Mouse (Mus musculus) forebrain, embryonic 15.5 days (tissue): ENCODE results near the gene Gm7534. TPM values are rescaled to one million over a fixed set of nuclear protein-coding genes. Genes with fewer than 3 reads are reported as not detected.

ENCODE experiments used
- ATAC-seq: fragments of 200-750 bp; cut with Nextera tagmentation; replicated peaks from 2 replicates; pipeline ENCODE4 v1.8.0; 2017; ENCODE audit warnings: mild to moderate bottlenecking, moderate TSS enrichment, moderate library complexity
- H3K27ac ChIP-seq: fragments of 300-500 bp; sonication (generic); replicated peaks from 2 replicates; pipeline ENCODE4 v1.5.1; 2015; ENCODE audit warnings: mild to moderate bottlenecking, inconsistent platforms
- H3K27me3 ChIP-seq: fragments of 300-500 bp; sonication (generic); 2 replicates; pipeline ENCODE4 v1.6.1; 2015; ENCODE audit warnings: inconsistent platforms
- H3K36me3 ChIP-seq: fragments of 300-500 bp; sonication (generic); 2 replicates; pipeline ENCODE4 v1.6.1; 2015; ENCODE audit warnings: mild to moderate bottlenecking, inconsistent platforms
- H3K4me1 ChIP-seq: fragments of 300-500 bp; sonication (generic); 2 replicates; pipeline ENCODE4 v1.6.1; 2015; ENCODE audit warnings: inconsistent platforms
- H3K4me2 ChIP-seq: fragments of 300-500 bp; sonication (generic); replicated peaks from 2 replicates; pipeline ENCODE4 v1.6.1; 2015; ENCODE audit warnings: mild to moderate bottlenecking, inconsistent platforms
- H3K4me3 ChIP-seq: fragments of 300-500 bp; sonication (generic); 2 replicates; pipeline ENCODE4 v1.5.1; 2015; ENCODE audit warnings: mild to moderate bottlenecking, inconsistent platforms
- H3K9ac ChIP-seq: fragments of 300-500 bp; sonication (generic); replicated peaks from 2 replicates; pipeline ENCODE4 v1.6.1; 2015; ENCODE audit warnings: mild to moderate bottlenecking, inconsistent platforms
- H3K9me3 ChIP-seq: fragments of 300-500 bp; sonication (generic); 2 replicates; pipeline ENCODE4 v1.6.1; 2016; ENCODE audit warnings: inconsistent platforms
- WGBS: fragments of 180-500 bp; shearing (Covaris S2); methylation state at CpG from one replicate; pipeline ENCODE4 v1.1.7; 2015; ENCODE audit warnings: mixed read lengths; 5-methylcytosine and 5-hydroxymethylcytosine counted together
- polyA plus RNA-seq: library from polyadenylated mRNA; unstranded; fragments of >200 nt; fragmentation: Nextera tagmentation; extraction: Ambion mirVana; gene quantifications from 2 replicates; pipeline ENCODE4 v1.2.1, GENCODE M21; 2015

Gm7534 gene
- polyA plus RNA-seq = not detected in 2 replicates

DNA sequence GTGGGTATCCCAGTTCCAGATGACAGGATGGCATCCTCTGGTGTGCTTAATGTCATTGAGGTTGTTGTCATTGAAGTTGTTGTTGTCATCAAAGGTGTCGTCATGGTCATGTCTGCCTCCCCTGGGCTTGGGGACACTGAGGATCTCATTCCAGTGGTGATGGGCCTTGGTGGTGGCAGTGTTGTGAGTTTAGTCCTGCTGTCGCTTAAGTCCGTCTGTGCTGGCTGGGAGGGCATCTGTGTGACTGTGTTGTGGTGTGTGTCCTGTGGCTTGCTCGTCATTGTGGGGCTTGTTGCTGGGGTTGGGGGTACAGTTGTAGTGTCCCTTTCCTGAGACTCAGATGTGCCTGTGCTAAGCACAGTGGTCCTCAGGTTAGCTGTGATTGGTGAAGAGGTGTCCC, at the start of gene Gm7534:
Gene Gm7534 (minus strand): TSS at position 101 of the 400 bp plus-strand sequence.
- no peaks in the 10 kb centered on the region for H3K9me3 ChIP-seq
- H3K9ac ChIP-seq = no peak within 1 kb of the TSS
- 89% methylated on average over 4 of the region's 4 CpGs for WGBS
- H3K36me3 ChIP-seq = no peaks in the 10 kb centered on the region
- H3K27ac ChIP-seq = no peak within 1 kb of the TSS
- H3K4me2 ChIP-seq = no peak within 1 kb of the TSS
- H3K27me3 ChIP-seq = no peaks in the 10 kb centered on the region
- H3K4me3 ChIP-seq = no peak within 1 kb of the TSS
- no peak for ATAC-seq
- H3K4me1 ChIP-seq = no peaks in the 10 kb centered on the region

DNA sequence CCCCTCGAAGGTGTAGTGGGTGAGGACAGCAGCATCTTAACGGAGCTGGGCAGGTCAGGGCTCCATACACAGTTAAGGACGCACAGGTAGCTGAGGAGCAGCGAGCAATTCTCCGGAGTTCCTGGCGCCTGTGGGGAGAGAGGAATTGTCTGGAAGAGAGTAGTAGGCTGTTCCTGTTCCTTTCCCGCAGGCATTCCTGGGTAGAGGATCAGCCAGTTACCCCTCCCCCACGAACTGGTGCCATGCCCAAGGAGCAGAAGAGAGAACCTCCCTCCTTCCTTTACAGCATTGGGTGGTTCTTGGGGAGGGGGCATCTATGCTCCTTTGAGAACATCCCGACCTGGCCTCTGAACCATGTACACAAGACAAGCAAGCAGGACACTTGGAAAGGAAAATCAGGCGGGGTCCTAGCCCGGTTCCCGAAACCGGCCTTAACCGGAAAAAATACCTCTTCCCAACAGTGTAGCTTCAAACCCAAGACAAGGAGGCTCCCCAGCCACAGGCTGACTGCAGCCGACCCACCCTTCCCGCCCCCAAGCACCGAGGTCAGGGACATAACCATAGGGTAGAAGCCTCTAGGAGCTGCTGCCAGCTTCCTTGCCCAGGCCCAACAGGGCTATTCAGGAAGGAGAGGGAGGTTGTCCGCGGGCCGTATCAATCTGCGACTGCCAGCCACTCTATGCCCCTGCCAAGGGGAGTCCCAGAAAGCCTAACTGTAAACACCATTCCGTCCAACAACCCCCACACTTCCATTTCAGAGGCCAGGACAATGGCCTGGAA, 49.5 kb upstream of the Gm7534 start:
- Histone ChIP-seq H3K4me3 (peak overlapping the region; percentile 54), H3K36me3 (no peaks in the 10 kb centered on the region), H3K9ac (peak overlapping the region; percentile 52), H3K27me3 (peaks cover 75% of the 10 kb centered on the region), H3K4me2 (peak overlapping the region; percentile 73), H3K4me1 (peaks cover 34% of the 10 kb centered on the region), H3K9me3 (no peaks in the 10 kb centered on the region), H3K27ac (peak overlapping the region; percentile 62; the same call in 1 of the 2 replicates)
- 4% methylated on average over 22 of the region's 22 CpGs for WGBS
- ATAC-seq = 0 out of 2 replicates have a peak, but pooled peaks have one; percentile 1

DNA sequence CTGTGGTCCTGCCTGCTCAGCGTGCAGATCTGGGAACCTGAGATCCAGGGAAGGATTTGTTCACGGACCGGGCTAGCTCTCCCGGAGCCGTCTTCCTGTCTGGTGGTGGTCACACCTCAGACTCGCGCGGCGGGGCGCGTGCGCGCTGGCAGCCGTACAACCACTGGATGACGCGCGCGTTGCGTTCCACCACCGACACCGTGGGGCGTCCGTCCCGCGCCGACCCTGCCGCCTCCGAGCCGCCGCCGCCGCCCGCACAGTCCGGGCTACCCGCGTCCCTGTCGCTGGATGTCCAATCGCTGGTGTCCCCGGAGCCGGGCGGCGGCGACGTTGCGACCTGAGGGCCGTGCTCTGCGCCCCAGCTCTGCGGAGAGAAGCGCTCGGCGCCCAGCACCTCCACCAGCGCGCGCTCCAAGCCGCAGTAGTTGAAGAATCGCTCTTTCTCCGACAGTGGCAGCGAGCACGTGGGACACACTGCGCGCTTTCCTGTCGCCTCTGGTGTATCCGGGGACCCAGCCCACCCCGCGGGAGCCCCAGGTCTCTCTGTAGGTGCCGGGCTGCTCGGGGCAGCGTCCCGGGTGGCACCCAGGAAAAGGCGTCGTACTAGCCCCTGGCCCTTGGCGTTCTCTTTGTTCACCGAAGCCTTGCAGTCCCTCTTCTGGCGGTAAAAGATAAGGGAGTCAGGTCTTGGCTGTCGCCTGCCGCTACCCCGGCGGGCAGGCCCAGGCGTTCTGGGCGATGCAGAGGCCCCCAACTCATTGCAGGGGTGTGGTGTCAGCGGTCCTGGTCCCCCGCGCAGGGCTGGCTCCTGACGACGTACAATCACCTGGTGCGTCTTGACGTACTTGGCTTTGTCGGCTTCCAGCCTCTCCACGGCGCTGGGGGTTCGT, 48.7 kb upstream of the Gm7534 start:
- Histone ChIP-seq H3K4me2 (peak overlapping the region; percentile 73), H3K4me3 (peak overlapping the region; percentile 54), H3K27me3 (peaks cover 81% of the 10 kb centered on the region), H3K4me1 (peaks cover 34% of the 10 kb centered on the region), H3K9ac (peak overlapping the region; percentile 52), H3K9me3 (no peaks in the 10 kb centered on the region), H3K27ac (peak overlapping the region; percentile 62), H3K36me3 (no peaks in the 10 kb centered on the region)
- ATAC-seq = peak; percentile 47
- under 1% methylated on average over 90 of the region's 91 CpGs for WGBS

DNA sequence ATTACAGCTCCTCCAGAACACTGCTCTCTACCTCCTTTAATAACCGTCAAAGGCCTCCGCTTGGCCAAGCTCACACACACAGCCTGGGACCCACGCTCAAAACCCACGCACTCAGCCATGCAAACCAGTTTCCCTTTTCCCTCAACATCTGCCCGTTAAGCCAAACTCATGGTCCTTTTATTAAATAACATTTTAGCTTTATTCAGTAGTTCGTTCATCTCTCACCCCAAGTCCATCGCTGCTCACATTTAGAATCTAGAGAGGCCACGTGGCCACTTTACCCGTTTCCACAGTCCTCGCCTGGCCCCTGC, 48.1 kb upstream of the Gm7534 start:
- peaks cover 39% of the 10 kb centered on the region for H3K4me1 ChIP-seq
- WGBS = 7% methylated on average over 10 of the region's 10 CpGs
- H3K36me3 ChIP-seq = no peaks in the 10 kb centered on the region
- peaks cover 81% of the 10 kb centered on the region for H3K27me3 ChIP-seq
- peak overlapping the region; percentile 62; the same call in 1 of the 2 replicates for H3K27ac ChIP-seq
- no peak for ATAC-seq
- peak overlapping the region; percentile 73 for H3K4me2 ChIP-seq
- peak overlapping the region; percentile 54 for H3K4me3 ChIP-seq
- H3K9ac ChIP-seq = peak overlapping the region; percentile 52
- H3K9me3 ChIP-seq = no peaks in the 10 kb centered on the region

DNA sequence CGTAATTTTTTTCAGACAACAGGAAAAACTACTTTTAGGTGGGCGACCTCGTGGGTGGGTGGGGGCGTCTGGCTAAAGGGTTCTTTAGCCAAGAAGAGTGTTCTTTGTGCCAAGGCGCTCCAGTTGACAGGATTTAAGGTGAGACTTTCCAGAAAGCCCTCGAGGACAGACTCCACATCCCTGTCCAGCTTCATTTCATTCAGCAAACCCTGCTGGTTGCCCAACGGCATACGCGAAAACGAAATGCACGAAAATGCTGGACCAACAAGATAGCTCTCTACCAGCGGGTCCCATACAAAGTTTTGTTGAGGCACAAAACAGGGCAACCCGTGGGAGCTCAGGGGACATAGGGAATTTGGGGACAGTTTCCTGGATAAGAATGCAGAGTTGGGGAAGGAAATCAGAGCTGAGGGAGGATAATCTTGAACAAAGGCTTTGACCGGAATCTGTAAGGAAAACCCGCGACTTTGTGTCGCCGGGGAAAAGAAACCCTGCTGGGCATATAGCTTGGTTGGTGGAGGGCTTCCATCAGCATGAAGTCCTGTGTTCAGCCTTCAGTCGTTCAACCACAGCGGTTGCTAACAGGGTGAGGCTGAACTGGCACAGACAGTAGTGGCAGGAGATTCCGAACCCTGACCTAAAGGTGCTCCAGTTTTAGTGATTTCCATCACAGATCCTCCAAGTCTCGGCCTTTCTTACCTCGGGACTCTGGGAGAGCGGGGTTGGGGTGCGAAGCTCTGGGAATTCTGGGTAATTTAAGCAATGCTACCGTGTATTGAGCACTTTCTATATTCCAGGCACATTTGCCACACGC, 47.5 kb upstream of the Gm7534 start:
- Histone ChIP-seq H3K4me3 (peak overlapping the region; percentile 54), H3K4me1 (peaks cover 43% of the 10 kb centered on the region), H3K4me2 (peak overlapping the region; percentile 73), H3K9ac (peak overlapping the region; percentile 52), H3K27ac (0 out of 2 replicates have a peak overlapping the region, but pooled peaks have one; percentile 62), H3K9me3 (no peaks in the 10 kb centered on the region), H3K36me3 (no peaks in the 10 kb centered on the region), H3K27me3 (peaks cover 81% of the 10 kb centered on the region)
- ATAC-seq = no peak
- WGBS = 5% methylated on average over 27 of the region's 27 CpGs

DNA sequence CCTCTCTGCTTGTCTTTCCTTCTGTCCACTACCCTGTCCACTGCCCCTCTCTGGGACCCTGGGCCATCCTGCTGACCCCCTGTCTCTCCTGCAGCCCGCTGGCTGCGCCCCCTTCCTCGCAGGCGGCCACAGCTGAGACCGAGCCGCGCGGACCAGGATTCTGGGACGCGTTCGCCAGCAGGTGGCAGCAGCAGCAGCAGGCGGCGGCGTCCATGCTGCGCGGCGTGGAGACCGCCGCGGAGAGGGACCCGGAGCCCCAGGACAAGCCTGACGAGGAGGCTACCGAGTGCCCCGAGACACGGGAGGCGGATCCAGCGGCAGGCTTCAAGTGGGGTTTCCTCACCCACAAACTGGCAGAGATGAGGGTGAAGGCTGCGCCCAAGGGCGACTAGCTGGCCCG, 46.8 kb upstream of the Gm7534 start:
- Histone ChIP-seq H3K4me2 (peak overlapping the region; percentile 73), H3K27me3 (peaks cover 74% of the 10 kb centered on the region)
- 1% methylated on average over 30 of the region's 30 CpGs for WGBS

DNA sequence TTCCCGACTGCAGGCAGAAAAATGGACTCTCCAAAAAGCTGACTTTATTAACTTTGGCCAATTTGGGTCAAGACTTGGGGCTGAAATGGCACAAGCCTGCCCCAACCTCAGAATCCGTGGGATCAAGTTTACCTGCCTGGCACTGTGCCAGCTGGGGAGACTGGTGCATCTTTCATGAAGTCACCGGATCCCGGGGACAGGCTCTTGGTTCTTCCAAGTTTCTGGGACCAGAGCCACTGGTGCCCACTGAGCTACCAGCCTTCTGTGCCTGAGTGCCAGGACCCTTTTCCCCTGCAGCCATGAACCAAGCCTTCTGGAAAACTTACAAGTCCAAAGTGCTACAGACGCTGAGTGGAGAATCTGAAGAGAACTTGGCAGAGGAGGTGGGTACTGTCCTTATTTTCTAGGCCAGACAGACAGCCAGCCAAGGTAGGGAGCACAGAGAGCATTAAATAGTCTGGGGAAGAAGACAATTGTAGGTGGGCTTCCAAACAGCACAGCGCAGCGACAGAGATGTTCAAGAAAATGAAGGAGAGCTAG, 44.0 kb upstream of the Gm7534 start, which contains the start of gene Gm30191:
Gene Gm30191 (plus strand): TSS at position 217 of the 540 bp plus-strand sequence.
- Histone ChIP-seq H3K4me3 (peak within 1 kb of the TSS; percentile 84), H3K9ac (peak within 1 kb of the TSS; percentile 88; the same call in 1 of the 2 replicates), H3K27me3 (peaks cover 47% of the 10 kb centered on the region), H3K4me1 (peaks cover 48% of the 10 kb centered on the region), H3K9me3 (no peaks in the 10 kb centered on the region), H3K4me2 (peak within 1 kb of the TSS; percentile 97), H3K36me3 (no peaks in the 10 kb centered on the region), H3K27ac (no peak within 1 kb of the TSS; the same call in 1 of the 2 replicates)
- WGBS = 72% methylated on average over 7 of the region's 7 CpGs
- no peak for ATAC-seq

More for the DNA sequence above, 46.8 kb upstream of the Gm7534 start:
- no peaks in the 10 kb centered on the region for H3K9me3 ChIP-seq
- H3K4me1 ChIP-seq = peaks cover 48% of the 10 kb centered on the region
- H3K4me3 ChIP-seq = peak overlapping the region; percentile 54
- peak; percentile 53; the same call in 1 of the 2 replicates for ATAC-seq
- H3K27ac ChIP-seq = no peak overlapping the region
- H3K36me3 ChIP-seq = no peaks in the 10 kb centered on the region
- peak overlapping the region; percentile 43 for H3K9ac ChIP-seq

DNA sequence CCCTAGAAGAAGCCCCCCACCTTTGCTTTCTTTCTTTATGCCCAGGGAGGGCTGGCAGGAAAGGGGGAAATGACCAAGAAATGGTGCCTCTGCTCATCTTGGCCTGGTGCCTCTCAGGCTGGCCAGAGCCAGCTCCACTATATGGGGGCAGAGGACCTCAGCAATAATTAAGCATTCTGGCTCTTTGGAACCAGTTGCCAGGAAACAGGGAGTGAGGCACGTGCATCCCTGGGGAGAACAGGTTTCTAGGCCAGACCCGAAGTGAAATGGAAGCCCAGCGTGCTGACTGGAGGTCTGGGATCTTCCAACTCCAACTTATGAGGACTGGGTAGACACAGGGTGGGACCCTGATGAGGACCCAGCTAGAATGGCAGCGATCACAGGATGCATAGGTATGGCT, 43.5 kb upstream of the Gm7534 start:
- ATAC-seq = no peak; the same call in 1 of the 2 replicates
- Histone ChIP-seq H3K27ac (no peak overlapping the region), H3K4me1 (peaks cover 43% of the 10 kb centered on the region), H3K4me3 (0 out of 2 replicates have a peak overlapping the region, but pooled peaks have one; percentile 84), H3K4me2 (peak overlapping the region; percentile 97), H3K36me3 (no peaks in the 10 kb centered on the region), H3K9me3 (no peaks in the 10 kb centered on the region), H3K9ac (no peak overlapping the region), H3K27me3 (peaks cover 43% of the 10 kb centered on the region)
- WGBS = 32% methylated on average over 4 of the region's 4 CpGs

DNA sequence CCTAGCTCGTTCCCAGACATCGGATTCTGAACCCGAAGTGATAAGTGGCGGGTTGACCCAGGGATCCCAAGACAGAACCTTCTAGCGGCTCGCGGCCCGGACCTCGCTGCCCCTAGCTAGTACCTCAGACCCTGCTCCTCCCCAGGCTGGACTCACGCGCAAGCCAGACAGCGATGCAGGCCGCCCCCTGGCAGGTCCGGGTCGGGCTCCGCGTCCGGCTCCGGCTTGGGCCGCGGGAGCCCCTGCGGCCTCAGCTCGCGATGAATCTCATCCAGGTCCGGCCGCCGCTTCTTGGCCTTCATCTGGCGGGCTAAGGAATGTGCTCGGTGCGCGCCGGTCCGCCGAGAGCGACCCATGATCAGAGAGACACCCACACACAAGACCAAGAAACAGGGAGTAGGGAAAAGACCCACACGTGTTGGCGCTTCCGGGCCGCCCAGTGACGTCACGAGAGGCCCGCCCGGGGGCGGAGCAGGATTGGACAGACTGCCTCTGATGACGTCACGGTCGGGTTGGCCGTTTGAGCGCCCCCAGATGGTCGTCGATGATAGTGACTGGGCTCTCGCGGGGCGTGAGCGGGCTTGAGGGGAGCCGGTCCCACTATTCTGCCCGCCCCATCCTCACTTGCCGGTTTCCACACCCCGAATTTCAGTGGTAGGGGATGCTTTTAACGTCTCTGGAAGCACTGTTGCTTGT, 42.5 kb upstream of the Gm7534 start, which contains the start of gene Zfp593:
Gene Zfp593 (minus strand): TSS at position 445 of the 696 bp plus-strand sequence.
- ATAC-seq = peak; percentile 73
- Histone ChIP-seq H3K4me1 (peaks cover 34% of the 10 kb centered on the region), H3K36me3 (no peaks in the 10 kb centered on the region), H3K9ac (peak within 1 kb of the TSS; percentile 88), H3K9me3 (no peaks in the 10 kb centered on the region), H3K4me3 (peak within 1 kb of the TSS; percentile 84), H3K4me2 (peak within 1 kb of the TSS; percentile 97), H3K27me3 (peaks cover 33% of the 10 kb centered on the region), H3K27ac (no peak within 1 kb of the TSS; the same call in 1 of the 2 replicates)
- WGBS = under 1% methylated on average over 60 of the region's 60 CpGs

DNA sequence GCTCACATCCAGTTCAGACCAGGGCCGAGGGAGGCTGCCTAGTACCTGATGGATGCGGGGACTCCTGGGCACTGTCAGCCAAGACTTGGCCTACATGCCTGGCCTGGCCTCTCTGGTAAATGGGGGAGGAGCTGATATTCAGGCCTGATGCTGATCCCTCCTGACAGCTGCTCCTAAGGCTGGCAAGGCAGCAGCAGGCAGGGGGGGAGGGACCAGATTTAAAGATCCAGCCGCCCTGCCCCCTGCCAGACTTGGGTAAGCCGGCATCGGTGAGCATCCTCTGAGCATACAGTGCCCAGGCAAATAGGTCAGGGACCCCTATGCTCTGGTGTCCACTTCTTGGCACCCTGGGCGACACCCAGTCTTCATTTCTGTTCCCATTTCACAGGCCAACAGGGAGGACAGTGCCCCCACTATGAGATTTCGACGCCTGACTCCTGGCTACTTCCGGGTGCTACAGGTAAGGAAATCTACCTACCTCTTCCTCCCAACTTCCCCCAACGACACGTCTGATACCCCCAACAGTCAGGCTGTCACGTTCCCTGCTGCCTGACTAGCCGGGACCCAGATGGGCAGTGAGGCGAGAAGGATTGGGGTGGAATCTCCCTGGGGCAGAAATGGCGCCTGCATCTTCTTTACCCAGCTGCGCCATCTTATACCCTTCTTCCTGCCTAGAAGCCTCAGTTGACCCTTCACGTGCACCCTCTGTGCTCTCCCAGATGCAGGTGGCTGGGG, 40.9 kb upstream of the Gm7534 start, which contains the start of gene E130218I03Rik:
Gene E130218I03Rik (plus strand): TSS at position 147 of the 735 bp plus-strand sequence.
- ATAC-seq = no peak
- Histone ChIP-seq H3K9me3 (no peaks in the 10 kb centered on the region), H3K27me3 (peaks cover 22% of the 10 kb centered on the region), H3K27ac (no peak within 1 kb of the TSS), H3K4me1 (peaks cover 23% of the 10 kb centered on the region), H3K9ac (no peak within 1 kb of the TSS; the same call in 1 of the 2 replicates), H3K4me2 (peak within 1 kb of the TSS; percentile 97), H3K4me3 (peak within 1 kb of the TSS; percentile 84), H3K36me3 (no peaks in the 10 kb centered on the region)
- WGBS = 95% methylated on average over 17 of the region's 17 CpGs
